Mouse (Mus musculus): ENCODE results near the gene Esp15. TPM values are rescaled to one million over a fixed set of nuclear protein-coding genes. Genes with fewer than 3 reads are reported as not detected.

Esp15 gene
- not detected for total RNA-seq (2023)

DNA sequence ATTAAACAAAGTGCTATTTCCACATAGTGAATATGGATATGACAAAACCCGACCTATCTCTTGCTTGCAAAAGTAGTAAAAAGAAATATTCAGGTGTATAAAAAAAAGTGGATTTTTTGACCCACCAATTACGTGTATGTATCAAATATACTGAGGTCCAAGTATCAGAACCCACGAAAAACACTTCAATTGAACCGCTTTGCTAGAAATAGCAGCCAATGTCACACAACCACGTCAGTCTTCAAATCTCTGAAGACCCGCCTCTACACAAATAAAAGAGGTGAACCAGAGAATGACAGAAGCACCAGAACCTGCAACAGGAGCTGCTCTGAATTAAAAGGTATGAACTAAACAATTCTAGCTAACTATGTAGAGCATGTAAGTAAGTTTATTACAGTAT is at the start of gene Esp15:
Gene Esp15 (plus strand): TSS at position 301 of the 400 bp plus-strand sequence.

Other genes starting within 250 kb of the Esp15 start
- not detected for gene Esp18, start 234.6 kb upstream of the Esp15 start, total RNA-seq (2023)
- not detected for gene Esp16, start 104.8 kb upstream of the Esp15 start, total RNA-seq (2023)

Measured in neutrophil, adult 59 days (primary cell).